ENCODE assay signal across 8 mouse cellular contexts in genomic region chr5:76529704-76530066, GRCm38 (mm10). TPM values are rescaled to one million over a fixed set of nuclear protein-coding genes. Genes with fewer than 3 reads are reported as not detected.
A peak's percentile ranks its signal among the peaks of the same experiment; 100 is the strongest.
DNase-seq lines count a peak whose midpoint lies in the region; ATAC-seq and TF ChIP-seq lines count a peak whose summit lies in the region.

No protein-coding gene starts in this region.

- peaks cover 11% of the 10 kb centered on the region for H3K4me1 ChIP-seq in heart, embryonic 12.5 days (replicated peaks)
- no peaks in the 10 kb centered on the region for H3K4me1 ChIP-seq in ES-Bruce4 (ENCODE audit: control insufficient read depth, insufficient read depth, low read length)
- peaks cover 14% of the 10 kb centered on the region for H3K4me1 ChIP-seq in forebrain, embryonic 13.5 days
- H3K4me1 ChIP-seq in liver, embryonic 15.5 days (replicated peaks) = peaks cover 13% of the 10 kb centered on the region

- peak; percentile 5; the same call in 1 of the 2 replicates for ATAC-seq in heart, embryonic 12.5 days (ENCODE audit: insufficient number of reproducible peaks, low FRiP score)
- ATAC-seq in forebrain, embryonic 13.5 days = no peak
- ATAC-seq in liver, embryonic 15.5 days (ENCODE audit: insufficient read depth) = peak; percentile 23; the same call in 1 of the 2 replicates

- peaks cover 6% of the 10 kb centered on the region; the same call in 1 of the 2 replicates for H3K36me3 ChIP-seq in heart, embryonic 12.5 days
- H3K36me3 ChIP-seq in ES-Bruce4 (ENCODE audit: control insufficient read depth, insufficient read depth, low read length, poor library complexity, severe bottlenecking) = 0 out of 2 replicates have a peak, but pooled peaks cover 2% of the 10 kb centered on the region
- peaks cover 7% of the 10 kb centered on the region for H3K36me3 ChIP-seq in forebrain, embryonic 13.5 days (ENCODE audit: poor library complexity, severe bottlenecking)
- peaks cover 4% of the 10 kb centered on the region; the same call in 1 of the 2 replicates for H3K36me3 ChIP-seq in liver, embryonic 15.5 days (replicated peaks)

- peak overlapping the region; percentile 84 for H3K9ac ChIP-seq in heart, embryonic 12.5 days
- H3K9ac ChIP-seq in ES-Bruce4 (ENCODE audit: low read depth, poor library complexity, severe bottlenecking) = peak overlapping the region; percentile 69
- H3K9ac ChIP-seq in forebrain, embryonic 13.5 days = peak overlapping the region; percentile 70
- peak overlapping the region; percentile 78 for H3K9ac ChIP-seq in liver, embryonic 15.5 days

- peak overlapping the region; percentile 85 for H3K27ac ChIP-seq in heart, embryonic 12.5 days (ENCODE audit: poor library complexity, severe bottlenecking)
- H3K27ac ChIP-seq in ES-Bruce4 (ENCODE audit: insufficient read depth, low read length) = no peak overlapping the region
- H3K27ac ChIP-seq in forebrain, embryonic 13.5 days = peak overlapping the region; percentile 65; the same call in 1 of the 2 replicates
- peak overlapping the region; percentile 84 for H3K27ac ChIP-seq in liver, embryonic 15.5 days (replicated peaks)

- WGBS in heart, embryonic 12.5 days = 8% methylated on average over 9 of the region's 9 CpGs
- 9% methylated on average over 9 of the region's 9 CpGs for WGBS in forebrain, embryonic 13.5 days
- 4% methylated on average over 9 of the region's 9 CpGs for WGBS in liver, embryonic 15.5 days (ENCODE audit: insufficient replicate concordance)

- peak overlapping the region; percentile 98 for H3K4me3 ChIP-seq in heart, embryonic 12.5 days
- peak overlapping the region; percentile 87 for H3K4me3 ChIP-seq in ES-Bruce4 (ENCODE audit: low read depth, low read length)
- H3K4me3 ChIP-seq in forebrain, embryonic 13.5 days = peak overlapping the region; percentile 76
- peak overlapping the region; percentile 97 for H3K4me3 ChIP-seq in liver, embryonic 15.5 days (replicated peaks)

- no peak for DNase-seq in heart, adult 18-20 months
- DNase-seq in ovary, postnatal 36 days (ENCODE audit: low spot score) = no peak
- DNase-seq in spleen, adult 18-20 months = no peak
- no peak for DNase-seq in layer of hippocampus, adult 9-11 months

- peak overlapping the region; percentile 88 for H3K4me2 ChIP-seq in heart, embryonic 12.5 days
- H3K4me2 ChIP-seq in forebrain, embryonic 13.5 days = peak overlapping the region; percentile 94
- peak overlapping the region; percentile 86 for H3K4me2 ChIP-seq in liver, embryonic 15.5 days

- no peaks in the 10 kb centered on the region for H3K9me3 ChIP-seq in heart, embryonic 12.5 days (replicated peaks)
- no peaks in the 10 kb centered on the region for H3K9me3 ChIP-seq in ES-Bruce4 (replicated peaks; ENCODE audit: control insufficient read depth, insufficient read depth, low read length, poor library complexity, severe bottlenecking)
- no peaks in the 10 kb centered on the region for H3K9me3 ChIP-seq in forebrain, embryonic 13.5 days (replicated peaks)
- H3K9me3 ChIP-seq in liver, embryonic 15.5 days (replicated peaks) = no peaks in the 10 kb centered on the region

- TF ChIP-seq EP300 in ES-Bruce4 (IDR thresholded peaks at IDR 0.05; ENCODE audit: insufficient read depth, low read depth, low read length) = no peak

- no peak for TF ChIP-seq CTCF in ES-Bruce4 (IDR thresholded peaks at IDR 0.05; ENCODE audit: low read depth, low read length)

- no peak for TF ChIP-seq POLR2A in ES-Bruce4 (IDR thresholded peaks at IDR 0.05; ENCODE audit: insufficient read depth, low read length)

- H3K27me3 ChIP-seq in heart, embryonic 12.5 days (replicated peaks) = no peaks in the 10 kb centered on the region
- no peaks in the 10 kb centered on the region for H3K27me3 ChIP-seq in ES-Bruce4 (ENCODE audit: control insufficient read depth, insufficient read depth, low read length, poor library complexity, severe bottlenecking)
- H3K27me3 ChIP-seq in forebrain, embryonic 13.5 days = no peaks in the 10 kb centered on the region
- no peaks in the 10 kb centered on the region for H3K27me3 ChIP-seq in liver, embryonic 15.5 days

RNA-seq across cellular contexts. Expression of gene Exoc1, which starts 0.6 kb away (rescaled TPM):
- 27.0 and 30.1 TPM in 2 replicates for polyA plus RNA-seq in heart, embryonic 12.5 days (2016; fragmentation: Nextera tagmentation; extraction: Ambion mirVana)
- 10 to 100 TPM; 15.2 to 15.6 TPM for total RNA-seq in heart, adult 18-20 months (2021)
- 41.6 and 48.5 TPM in 2 replicates for polyA plus RNA-seq in ES-Bruce4 (2011; ENCODE audit: insufficient read depth, insufficient read length, low read depth, missing spikeins)
- polyA plus RNA-seq in forebrain, embryonic 13.5 days (2015; fragmentation: Nextera tagmentation; extraction: Ambion mirVana) = 52.0 and 58.3 TPM in 2 replicates
- polyA plus RNA-seq in liver, embryonic 15.5 days (2015; fragmentation: Nextera tagmentation; extraction: Ambion mirVana) = 11.7 and 11.8 TPM in 2 replicates

RNA-seq across cellular contexts. Expression of gene Gm7271, which starts 45.8 kb away (rescaled TPM):
- not detected in 2 replicates for polyA plus RNA-seq in heart, embryonic 12.5 days (2016; fragmentation: Nextera tagmentation; extraction: Ambion mirVana)
- total RNA-seq in heart, adult 18-20 months (2021) = not detected
- not detected in 2 replicates for polyA plus RNA-seq in ES-Bruce4 (2011; ENCODE audit: insufficient read depth, insufficient read length, low read depth, missing spikeins)
- polyA plus RNA-seq in forebrain, embryonic 13.5 days (2015; fragmentation: Nextera tagmentation; extraction: Ambion mirVana) = not detected in 2 replicates
- not detected in 2 replicates for polyA plus RNA-seq in liver, embryonic 15.5 days (2015; fragmentation: Nextera tagmentation; extraction: Ambion mirVana)

RNA-seq across cellular contexts. Expression of gene Cep135, which starts 58.8 kb away (rescaled TPM):
- polyA plus RNA-seq in heart, embryonic 12.5 days (2016; fragmentation: Nextera tagmentation; extraction: Ambion mirVana) = 8.5 and 9.8 TPM in 2 replicates
- 1 to 10 TPM; 3.3 TPM for total RNA-seq in heart, adult 18-20 months (2021)
- 8.4 and 10.8 TPM in 2 replicates for polyA plus RNA-seq in ES-Bruce4 (2011; ENCODE audit: insufficient read depth, insufficient read length, low read depth, missing spikeins)
- polyA plus RNA-seq in forebrain, embryonic 13.5 days (2015; fragmentation: Nextera tagmentation; extraction: Ambion mirVana) = 7.2 and 8.0 TPM in 2 replicates
- 3.9 and 4.1 TPM in 2 replicates for polyA plus RNA-seq in liver, embryonic 15.5 days (2015; fragmentation: Nextera tagmentation; extraction: Ambion mirVana)
